Mouse (Mus musculus) liver, embryonic 18 days (tissue): ENCODE results near the gene Npr3. TPM values are rescaled to one million over a fixed set of nuclear protein-coding genes. Genes with fewer than 3 reads are reported as not detected.

Experiments used
- polyA plus RNA-seq: library from polyadenylated mRNA; depleted of rRNA; stranded (reverse); fragments of >200 nt; gene quantifications from 2 replicates; pipeline ENCODE4 v1.2.3, GENCODE M21; 2012; rRNA removed

Gene Npr3
- polyA plus RNA-seq: 1.6 and 1.9 TPM in 2 replicates

GRCm38 (mm10) chr15:11906571-11907531, at the start of gene Npr3:
Gene Npr3, minus strand, starts transcription at chr15:11907287.

Other genes with a start within 250 kb of the Npr3 start
- gene Sub1, start 89.7 kb upstream of the Npr3 start, polyA plus RNA-seq: 90.0 and 91.0 TPM in 2 replicates
- 19.5 and 19.9 TPM in 2 replicates for gene Zfr, start 210.5 kb upstream of the Npr3 start, polyA plus RNA-seq